Mouse (Mus musculus) kidney, postnatal 25 days (tissue): Measurements from ENCODE around the gene Fam45a.
A peak's percentile ranks its signal among the peaks of the same experiment; 100 is the strongest.
"Not testable (repeated sequence)": the region's sequence is repeated elsewhere in the genome, so short reads cannot be mapped to it uniquely, and the experiment has no call there.

Experiments used
- DNase-seq, 2 experiments: peaks; one replicate each; pipeline ENCODE4 v3.0.0; 2021; ENCODE audit warnings: mixed read lengths in 2 of 2

Fam45a gene

GRCm38 (mm10) chr19:60845731-60846130, 34.3 kb downstream of the Fam45a start:
- no peak for DNase-seq

- peak; percentile 94 to 96 for DNase-seq
Observed at GRCm38 (mm10) chr19:60860868-60861700, 49.7 kb downstream of the Fam45a start, which contains the start of gene Sfxn4. TSS of gene Sfxn4 (minus strand) at chr19:60861479.

GRCm38 (mm10) chr19:60866169-60866568, 54.8 kb downstream of the Fam45a start:
- not testable (repeated sequence) for DNase-seq

- no peak for DNase-seq
Observed at GRCm38 (mm10) chr19:60870489-60870888, 59.1 kb downstream of the Fam45a start.

- no peak for DNase-seq
Observed at GRCm38 (mm10) chr19:60871366-60871765, 60.0 kb downstream of the Fam45a start.

- no peak for DNase-seq
Observed at GRCm38 (mm10) chr19:60872272-60872671, 60.9 kb downstream of the Fam45a start.

GRCm38 (mm10) chr19:60873501-60873900, 62.1 kb downstream of the Fam45a start:
- DNase-seq = peak; percentile 18 to 59

GRCm38 (mm10) chr19:60874064-60874694, 62.8 kb downstream of the Fam45a start, which contains the start of gene Prdx3:
TSS of gene Prdx3 (minus strand) at chr19:60874556.
- DNase-seq = peak; percentile 98

- DNase-seq = peak in 1 of 2 experiments; percentile 59
Observed at GRCm38 (mm10) chr19:60883129-60883528, 71.7 kb downstream of the Fam45a start.
